Mouse (Mus musculus) adrenal gland, adult 10 weeks (tissue): ENCODE measurements around the gene Ednrb. TPM values are rescaled to one million over a fixed set of nuclear protein-coding genes. Genes with fewer than 3 reads are reported as not detected.

Experiments used
- polyA plus RNA-seq: library from polyadenylated mRNA; stranded (reverse); fragments of 350-450 nt; fragmentation: Illumina TruSeq; extraction: RNeasy Lipid Tissue Mini Kit (QIAGEN cat#74804); gene quantifications from one replicate; pipeline ENCODE4 v1.2.3, GENCODE M21; 2014; ENCODE audit warnings: low read depth, low replicate concordance

Gene Ednrb
- 85.3 TPM for polyA plus RNA-seq

GRCm38 (mm10) chr14:103844011-103844549 lies at the start of gene Ednrb:
TSS of gene Ednrb (minus strand) at chr14:103844402.

Other genes starting within 250 kb of the Ednrb start
- gene Slain1, start 194.2 kb downstream of the Ednrb start, polyA plus RNA-seq = 2.5 TPM